Mouse (Mus musculus): ENCODE results near the gene Cln3.

Cln3 gene

DNA sequence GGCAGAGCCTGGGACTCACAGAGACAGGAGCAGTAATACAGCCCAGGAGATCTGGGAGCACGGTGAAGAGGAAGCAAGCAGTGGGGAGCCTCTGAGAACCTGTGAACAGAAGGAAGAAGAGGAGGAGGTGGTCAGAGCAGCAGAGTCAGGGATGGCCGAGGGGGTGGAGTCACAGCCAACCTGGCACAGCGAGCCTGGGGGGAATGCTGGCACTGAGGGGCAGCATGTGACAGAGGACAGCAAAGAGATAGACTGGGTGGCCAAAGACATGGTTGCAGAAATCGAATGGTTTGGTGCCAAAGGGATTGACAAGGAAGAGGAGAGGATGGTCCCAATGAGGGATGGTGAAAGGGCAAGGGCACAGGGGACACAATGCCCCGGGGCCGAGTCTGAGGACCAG, at the start of gene Cln3:
TSS of gene Cln3 (minus strand) at position 101 of the 400 bp plus-strand sequence.
- no peak for DNase-seq (ENCODE audit: low spot score in 2 of 2)

DNA sequence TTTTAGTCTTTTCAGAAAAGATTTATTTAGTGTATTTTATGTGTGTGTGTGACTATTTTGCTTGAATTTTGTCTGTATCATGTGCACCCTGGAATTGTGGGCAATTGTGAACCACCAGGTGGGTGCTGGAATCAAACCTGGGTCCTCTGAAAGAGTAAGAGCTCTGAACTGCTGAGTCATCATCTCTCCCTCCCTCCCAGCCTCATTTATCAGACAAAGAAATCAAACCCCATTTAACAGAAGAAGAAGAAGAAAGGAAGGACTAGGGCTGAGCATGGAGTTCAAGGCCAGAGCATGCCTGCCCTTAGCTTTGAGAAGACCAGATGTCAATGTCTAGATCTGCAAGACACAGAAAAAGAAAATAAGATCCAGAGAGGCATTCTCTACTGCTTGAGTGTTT, 49.8 kb upstream of the Cln3 start:
- DNase-seq (ENCODE audit: low spot score in 2 of 2): no peak

DNA sequence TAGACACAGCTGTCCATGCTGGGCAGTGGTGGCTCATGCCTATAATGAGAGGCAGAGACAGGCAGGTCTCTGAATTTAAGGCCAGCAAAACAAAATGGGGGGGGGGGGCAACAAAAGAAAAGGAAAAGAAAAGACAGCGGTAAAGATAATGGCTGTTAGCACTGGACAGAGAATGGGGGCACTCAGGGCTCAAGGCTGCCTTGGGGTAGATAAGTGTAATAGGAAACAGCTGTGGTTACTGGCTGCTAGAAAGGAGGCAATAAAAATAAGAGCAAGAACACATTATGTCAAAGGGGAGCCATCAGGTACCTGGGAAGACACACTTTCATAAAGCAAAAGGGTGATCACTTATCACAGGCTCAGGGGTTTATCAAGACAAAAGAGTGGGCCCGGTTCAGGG, 46.9 kb upstream of the Cln3 start:
- DNase-seq (ENCODE audit: low spot score in 2 of 2): no peak

DNA sequence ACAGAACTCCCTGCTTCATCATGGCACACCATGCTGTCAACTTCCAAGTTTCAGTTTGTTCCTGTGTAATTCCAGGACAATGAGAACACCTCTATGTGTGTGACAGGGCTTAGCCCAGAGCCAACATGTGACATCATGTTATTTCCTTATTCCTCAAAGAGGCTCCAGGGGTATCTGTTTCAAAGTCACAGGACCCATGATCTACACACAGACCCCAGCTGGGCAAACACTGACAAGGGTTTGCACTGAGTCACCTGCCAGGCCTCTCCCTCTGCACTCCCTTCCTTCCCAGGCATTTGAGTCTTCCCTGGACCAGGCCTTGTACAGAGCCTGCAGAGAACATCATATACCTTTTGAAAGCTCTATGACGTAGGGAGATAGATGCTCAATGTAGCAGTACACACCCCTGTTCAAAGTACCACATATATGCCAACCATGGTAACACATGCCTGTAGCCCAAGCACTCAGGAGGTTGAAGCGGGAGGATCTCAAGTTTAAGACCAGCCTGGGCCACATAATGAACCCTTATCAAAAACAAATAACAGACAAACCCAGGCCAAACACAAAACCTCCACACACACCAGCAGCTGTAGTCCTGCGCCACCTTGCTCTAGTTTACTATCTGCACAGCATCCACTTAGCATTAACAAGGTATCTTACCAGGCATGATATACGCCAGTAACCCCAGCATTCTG, 45.4 kb upstream of the Cln3 start, which contains the start of gene Nupr1:
TSS of gene Nupr1 (minus strand) at position 38 of the 695 bp plus-strand sequence.
- DNase-seq (ENCODE audit: low spot score in 2 of 2): no peak

DNA sequence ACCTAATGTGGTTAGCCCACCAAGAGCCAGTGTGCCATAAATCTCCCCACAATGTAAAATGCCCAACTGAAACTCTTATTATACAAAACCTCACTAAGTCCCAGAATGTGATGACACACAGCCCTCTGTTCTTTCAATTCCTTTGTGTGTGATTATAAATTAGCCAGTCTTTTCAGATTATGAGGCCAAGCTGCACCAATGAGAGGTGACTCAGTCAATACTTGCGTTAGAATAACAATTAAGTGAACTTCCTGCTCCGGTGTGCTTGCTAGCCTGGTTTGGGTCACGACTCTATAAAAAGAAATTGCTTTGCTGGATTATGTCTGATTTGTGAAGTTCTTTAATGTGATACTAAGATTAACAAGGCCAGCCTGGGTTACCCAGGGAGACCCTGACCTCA, 44.3 kb upstream of the Cln3 start:
- DNase-seq (ENCODE audit: low spot score in 2 of 2): no peak

DNA sequence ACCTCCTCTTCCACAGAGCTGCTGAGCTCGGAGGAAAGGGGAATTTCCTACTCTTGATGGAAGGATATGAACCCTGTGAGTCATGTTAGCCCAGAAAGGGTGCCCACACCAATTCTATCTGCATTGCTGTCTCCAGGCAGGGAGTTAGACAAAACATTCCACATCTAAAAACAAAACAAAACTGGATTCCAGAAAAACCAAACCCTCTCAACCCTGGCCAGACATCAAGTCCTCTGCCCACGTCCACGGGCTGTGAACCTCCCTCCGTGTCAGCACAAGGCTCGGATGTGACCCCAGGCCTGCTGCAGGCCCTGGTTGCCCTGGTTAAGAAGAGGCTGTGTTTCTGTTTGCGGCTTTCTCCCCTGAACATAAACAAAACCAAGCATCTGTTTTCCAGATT, 42.5 kb upstream of the Cln3 start:
- DNase-seq (ENCODE audit: low spot score in 2 of 2): no peak

DNA sequence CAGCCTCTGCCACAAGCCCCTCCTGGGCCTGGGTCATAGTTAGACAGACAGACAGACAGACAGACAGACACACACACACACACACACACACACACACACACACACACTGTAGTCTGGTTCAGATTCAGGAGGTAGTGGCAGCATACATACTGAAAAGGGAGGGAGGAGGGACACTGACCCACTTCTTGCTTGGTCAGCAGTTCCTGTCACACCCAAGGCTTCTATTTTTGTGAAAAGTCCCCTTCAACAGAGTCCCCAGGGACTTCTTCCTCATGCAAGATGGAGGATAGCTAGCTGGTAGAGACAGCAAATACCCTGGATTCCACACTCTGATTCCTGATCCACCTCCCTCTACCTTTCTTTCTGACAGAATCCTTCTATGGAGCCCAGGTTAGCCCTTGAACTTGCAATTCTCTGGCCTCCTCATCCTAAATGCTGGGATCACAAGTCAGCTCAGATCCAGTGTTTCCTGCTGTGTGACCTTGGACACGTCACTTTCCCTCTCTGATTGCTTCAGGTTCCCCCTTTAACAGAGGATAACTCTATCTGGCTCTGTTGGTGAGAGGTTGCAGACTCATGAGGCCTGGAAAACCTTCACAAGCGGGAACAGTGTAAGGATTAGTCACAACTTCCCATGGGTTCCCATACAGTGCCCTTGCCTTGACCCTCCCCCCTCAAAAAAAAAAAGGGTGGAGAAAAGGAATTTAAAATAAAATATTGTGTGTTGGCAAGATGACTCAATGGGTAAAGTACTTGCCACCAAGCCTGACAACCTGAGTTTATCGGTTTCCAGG, 40.4 kb upstream of the Cln3 start:
- no peak for DNase-seq (ENCODE audit: low spot score in 2 of 2)

DNA sequence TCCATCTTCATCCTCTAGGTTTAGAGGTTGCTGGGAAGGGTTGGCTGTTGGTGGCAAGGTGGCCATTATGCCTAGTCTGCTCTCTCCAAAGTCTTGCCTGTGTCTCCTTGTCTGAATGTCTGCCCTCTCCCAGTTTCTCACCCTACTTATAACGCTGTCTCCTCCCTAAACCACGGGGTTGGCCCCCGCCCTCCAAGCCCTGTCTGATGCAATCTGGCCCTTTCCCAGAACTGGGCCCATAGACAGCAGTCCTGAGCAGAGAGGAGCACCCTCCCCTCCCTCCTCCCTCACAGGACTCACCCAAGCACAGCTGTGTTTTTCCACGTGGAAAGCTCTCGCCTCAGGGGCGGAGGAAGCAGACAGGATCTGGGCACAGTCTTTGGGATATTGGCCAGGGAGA, 39.8 kb upstream of the Cln3 start:
- DNase-seq (ENCODE audit: low spot score in 2 of 2): no peak

DNA sequence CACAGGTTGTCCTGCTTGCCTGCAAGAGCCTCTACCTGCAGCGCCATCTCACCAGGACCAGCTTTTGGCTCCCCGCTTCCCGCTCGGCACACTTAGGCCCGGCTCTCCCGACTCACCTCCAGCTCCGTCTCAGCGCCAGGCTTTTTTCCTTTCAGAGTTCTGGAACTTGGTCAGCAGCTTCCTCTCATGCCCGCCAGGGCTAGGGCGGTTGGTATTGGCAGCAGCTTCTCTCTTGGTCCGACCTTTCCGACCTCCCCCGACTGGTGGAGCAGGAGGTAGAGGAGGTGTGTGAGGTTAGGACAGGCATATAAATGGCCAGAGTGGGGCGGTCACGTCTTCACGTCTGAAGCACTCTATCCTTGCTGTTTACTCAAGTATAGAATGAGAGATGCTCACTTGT, 39.2 kb upstream of the Cln3 start:
- DNase-seq (ENCODE audit: low spot score in 2 of 2): no peak

DNA sequence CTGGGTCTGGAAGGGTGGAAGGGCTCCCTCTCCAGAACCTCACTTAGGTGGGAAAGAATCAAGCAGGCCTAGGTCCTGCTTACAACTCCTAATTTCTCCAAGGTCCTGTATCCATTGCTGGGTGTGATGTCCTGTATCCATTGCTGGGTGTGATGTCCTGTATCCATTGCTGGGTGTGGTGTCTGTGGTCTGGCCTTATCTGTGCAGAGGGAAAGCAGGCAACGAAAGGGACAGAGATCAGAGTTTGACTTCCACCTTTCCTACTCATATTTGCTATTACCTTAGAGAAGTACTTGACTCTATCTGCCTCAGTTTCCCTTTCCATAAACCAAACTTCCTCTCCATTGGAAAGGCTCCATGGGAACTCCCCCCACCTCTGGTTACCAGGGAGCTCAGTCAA, 37.8 kb upstream of the Cln3 start:
- DNase-seq (ENCODE audit: low spot score in 2 of 2): no peak

DNA sequence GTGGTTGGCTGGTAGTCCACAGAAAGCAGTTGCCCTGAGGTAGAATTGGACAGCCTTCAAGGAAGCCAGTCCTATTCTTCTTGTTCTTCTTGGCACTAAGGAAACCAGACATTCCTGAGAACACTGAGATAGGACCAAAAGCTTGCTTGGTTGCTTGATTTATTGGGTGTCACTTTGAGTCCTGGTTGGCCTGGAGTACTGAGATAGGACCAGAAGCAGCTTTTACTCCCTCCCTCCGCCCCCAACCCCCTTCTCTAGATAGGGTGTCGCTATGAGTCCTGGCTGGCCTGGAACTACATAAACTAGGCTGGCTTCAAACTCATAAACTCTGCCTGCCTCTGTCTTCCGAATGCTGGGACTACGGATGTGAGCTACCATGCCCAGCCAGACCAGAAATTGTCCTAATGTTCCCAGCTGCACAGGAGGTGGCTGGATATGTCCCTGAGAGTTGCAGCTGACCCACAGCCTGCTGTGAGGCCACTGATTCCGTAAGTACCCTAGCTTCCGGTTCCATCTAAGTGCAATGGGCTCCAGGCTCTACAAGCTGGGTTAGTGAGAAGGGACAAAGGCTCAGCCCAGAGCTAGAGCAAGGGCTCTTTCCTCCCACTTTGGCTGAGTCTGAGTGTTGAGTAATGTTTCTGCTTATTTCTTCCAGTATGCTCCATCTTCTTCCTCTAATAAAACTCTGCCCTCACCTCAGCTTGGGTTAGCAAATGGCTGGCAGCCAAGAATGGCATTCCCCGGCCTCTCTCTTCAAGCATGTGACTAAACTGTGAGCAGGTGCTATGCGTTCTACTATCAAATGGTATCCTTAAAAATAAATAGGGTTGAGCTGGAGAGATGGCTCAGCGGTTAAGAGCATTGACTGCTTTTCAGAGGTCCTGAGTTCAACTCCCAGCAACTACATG, 36.1 kb upstream of the Cln3 start:
- no peak for DNase-seq (ENCODE audit: low spot score in 2 of 2)

DNA sequence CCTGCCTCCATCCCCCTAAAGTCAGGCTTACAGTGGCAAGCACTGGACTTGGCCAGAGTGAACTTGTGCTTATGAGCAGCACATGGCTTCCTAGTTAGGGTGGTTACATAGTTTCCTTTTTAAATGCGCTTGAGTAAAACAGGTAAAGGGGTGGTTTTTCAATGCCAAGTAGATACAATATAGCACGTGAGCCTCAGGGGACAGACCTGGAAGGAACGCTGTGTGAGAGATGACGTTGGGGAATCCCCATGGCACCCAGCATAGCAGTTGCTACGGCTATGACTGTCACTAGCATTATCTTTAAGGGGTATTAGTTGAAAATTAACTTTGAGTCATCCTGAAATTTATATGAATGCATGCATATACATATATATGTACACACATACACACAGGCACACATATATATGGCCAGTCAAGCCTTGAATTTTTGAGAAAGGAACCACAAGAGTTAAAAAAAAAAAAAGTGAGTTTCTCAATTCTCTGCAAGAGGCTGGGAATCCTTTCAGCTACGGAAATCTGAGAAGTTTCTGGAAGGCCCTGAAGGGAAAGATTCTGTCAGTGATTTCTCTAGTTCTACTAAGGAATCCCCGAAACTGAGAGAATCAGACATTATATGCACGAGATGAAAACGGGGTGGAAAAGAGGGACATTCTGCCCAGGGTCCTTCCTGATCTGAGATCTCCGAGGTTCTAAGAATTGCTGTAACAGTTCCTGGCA, 34.1 kb upstream of the Cln3 start:
- no peak for DNase-seq (ENCODE audit: low spot score in 2 of 2)

DNA sequence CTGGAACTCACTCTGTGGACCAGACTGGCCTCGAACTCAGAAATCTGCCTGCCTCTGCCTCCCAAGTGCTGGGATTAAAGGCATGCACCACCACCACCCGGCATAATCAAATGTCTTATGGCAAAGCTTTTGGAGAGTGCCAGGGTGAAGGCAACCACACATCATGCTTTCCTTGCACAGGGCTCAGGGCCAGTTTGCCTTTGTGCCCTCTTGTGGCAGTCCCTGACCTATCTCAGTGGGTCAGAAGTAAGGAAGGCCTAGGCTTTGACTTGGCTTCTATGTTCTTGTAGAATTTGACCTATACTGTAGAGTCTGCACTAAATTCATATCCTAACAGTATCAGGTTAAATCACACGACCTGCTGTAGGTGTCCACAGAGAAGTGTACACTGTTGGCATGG, 31.1 kb upstream of the Cln3 start:
- no peak for DNase-seq (ENCODE audit: low spot score in 2 of 2)

DNA sequence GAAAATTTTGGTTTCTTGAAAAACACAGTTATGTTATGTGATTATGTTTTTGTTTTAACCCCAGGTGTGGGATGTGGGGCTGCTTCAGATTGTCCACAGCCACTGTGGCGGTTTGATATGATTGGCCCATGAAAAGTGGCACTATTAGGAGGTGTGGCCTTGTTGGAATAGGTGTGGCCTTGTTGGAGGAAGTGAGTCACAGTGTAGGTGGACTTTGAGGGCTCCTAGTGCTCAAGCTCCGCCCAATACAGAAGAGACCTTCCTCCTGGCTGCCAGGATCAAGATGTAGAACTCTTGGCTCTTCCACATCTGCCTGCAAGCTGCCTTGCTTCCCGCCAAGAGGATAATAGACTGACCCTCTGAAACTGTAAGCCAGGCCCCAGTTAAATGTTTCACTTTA, 27.1 kb upstream of the Cln3 start:
- no peak for DNase-seq (ENCODE audit: low spot score in 2 of 2)

DNA sequence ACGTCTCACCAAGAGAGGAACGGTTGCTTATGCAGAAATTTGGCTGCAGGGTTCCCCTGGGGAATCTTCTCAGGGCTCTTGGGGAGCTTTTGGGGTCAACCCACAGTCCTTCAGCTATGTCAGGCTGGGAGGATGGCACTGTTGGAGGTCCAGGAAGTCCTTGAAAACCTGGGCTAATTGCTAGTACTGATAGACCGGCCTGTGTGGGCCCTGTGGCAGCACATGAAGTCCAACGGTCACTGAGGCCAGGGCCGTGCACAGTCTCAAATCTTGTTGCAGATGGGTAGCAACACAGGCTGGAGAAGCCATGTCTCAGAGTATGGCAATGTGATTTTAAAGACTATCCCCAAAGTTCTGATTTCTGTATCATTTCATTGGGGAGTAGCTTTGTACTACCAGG, 22.2 kb upstream of the Cln3 start:
- no peak for DNase-seq (ENCODE audit: low spot score in 2 of 2)

DNA sequence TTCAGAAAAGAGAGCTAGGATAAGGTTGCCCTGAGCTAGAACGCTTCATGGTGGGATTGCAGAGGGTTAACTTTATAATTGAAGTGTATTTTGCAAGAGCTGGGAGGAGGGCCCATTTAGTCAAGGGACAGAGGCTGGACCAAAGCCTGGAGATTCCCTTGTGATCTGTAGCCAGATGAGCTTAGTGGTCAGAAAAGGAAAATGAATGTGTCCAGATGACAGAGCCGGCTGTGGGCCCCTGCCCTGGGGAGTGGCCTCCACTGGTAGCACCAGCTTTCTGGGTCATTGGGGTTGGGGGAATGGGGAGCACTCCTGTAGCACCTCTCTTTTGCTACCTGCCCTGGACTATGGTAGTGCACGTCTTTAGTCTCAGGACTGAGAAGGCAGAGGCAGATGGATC, 21.4 kb upstream of the Cln3 start:
- no peak for DNase-seq (ENCODE audit: low spot score in 2 of 2)

DNA sequence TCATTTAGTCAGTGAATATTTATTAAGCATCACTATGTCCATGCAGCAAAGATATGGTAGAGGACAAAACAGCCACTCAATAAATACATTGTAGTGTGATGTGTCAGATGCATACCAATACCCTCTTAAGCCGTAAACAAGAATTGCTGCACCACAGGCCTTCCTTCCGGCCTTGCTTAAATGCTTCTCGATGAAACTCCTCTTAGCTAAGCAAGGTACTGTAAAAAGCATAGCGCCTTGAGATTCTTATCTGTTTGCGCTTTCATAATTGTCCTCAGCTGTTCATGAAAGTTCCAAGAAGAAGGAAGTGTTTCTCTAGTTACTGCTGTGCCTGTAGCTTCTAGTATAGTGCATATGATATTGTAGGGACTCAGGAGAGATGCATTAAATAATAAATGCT, 21.0 kb upstream of the Cln3 start:
- DNase-seq (ENCODE audit: low spot score in 2 of 2): peak in 1 of 2 experiments; percentile 15

DNA sequence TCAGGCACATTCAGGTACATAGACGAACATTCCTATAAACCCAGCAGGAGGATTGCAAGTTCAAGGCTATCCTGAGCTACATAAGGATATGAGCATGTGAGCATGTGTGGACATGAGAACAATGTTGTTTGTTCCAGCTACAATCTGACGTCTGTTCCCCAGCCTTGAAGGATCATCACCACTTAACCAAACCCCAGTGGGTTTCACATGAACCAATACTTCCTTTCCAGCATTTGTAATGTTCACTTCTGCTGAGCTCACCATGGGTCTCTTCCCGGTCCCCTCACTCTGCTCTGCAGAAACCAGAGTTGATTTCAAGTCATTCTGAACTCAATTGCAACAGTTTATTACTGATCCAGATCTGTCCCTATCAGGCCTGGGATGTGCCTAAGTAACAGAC, 17.0 kb upstream of the Cln3 start:
- no peak for DNase-seq (ENCODE audit: low spot score in 2 of 2)

DNA sequence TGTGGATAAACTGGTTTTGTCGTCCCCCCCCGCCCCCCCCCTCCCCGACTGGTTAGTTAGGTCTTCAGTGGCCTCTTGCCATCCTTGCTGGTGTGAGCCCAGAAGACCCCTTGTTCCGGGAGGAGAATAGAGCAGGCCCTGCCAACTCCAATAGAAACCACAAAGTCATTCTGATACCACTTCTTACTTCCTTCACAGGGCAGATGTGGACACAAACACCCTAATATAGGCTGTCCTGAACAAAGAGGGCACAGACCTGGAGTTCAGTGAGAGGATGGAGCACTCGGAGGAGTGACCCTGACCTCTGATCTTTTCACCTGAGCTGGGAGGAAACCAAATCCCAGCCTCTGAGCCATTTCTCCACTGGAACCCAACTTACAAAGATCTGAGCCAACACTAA, 16.3 kb upstream of the Cln3 start:
- DNase-seq (ENCODE audit: low spot score in 2 of 2): no peak

DNA sequence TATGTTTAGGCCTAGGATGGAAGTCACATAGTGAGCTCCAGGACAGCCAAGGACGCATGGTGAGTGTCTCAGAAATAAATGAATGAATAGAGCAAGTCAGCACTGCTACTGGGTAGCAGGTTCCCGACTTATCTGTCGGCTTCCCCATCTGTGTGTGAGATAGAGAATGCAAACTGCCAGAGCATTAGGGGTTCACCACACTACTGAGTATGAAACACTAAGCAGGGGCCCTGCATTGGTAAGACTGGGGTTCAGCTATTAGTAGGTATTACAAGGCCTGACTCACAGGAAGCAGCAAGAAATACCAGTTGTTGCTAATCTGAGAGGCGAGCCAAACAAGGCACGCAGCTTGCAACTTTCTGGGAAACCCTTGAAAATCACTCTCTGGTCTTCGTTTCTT, 13.3 kb upstream of the Cln3 start:
- no peak for DNase-seq (ENCODE audit: low spot score in 2 of 2)

DNA sequence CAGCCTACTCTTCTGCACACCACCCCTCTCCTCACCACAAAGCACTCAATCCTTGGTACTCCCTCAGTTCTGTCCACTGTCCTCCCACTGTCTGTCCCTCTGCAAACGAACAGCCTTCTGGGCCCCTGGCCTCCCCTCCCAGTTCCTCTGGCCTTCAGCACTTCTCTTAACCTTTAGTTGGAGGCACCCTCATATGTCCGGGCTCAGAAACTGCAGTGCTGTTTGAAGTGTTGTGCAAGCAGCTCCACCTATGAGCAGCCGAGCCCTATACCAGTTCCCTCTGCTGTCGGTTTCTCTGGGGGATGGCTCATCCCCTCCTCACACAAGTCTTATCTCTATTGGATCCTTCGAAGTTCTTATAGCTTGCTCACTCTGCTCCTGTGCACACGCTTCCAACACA, 10.8 kb upstream of the Cln3 start:
- DNase-seq (ENCODE audit: low spot score in 2 of 2): no peak

DNA sequence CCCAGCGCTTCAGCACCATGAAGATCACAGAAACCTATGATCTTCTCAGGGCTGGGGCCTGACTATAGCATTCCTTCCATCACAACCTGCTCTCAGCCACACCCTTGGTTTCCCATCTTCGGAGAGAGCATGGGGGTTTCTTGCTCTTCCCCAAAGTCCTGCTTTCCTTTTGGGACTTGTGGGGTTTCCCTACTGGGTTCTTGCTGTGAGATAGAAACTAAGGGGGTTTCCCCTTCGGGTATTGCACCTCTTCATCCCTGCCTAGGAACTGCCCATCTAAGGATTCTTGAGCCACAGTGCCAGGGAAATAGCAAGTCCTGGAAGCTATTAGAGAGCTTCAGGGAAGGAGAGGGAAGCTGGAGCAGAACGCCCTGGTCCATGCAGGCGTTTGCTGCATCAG, 10.3 kb upstream of the Cln3 start:
- no peak for DNase-seq (ENCODE audit: low spot score in 2 of 2)

Measured in thymus, postnatal 10 days (tissue).